Mouse (Mus musculus) embryonic facial prominence, embryonic 10.5 days (tissue): ENCODE data around the gene Pou3f3. TPM values are rescaled to one million over a fixed set of nuclear protein-coding genes. Genes with fewer than 3 reads are reported as not detected.

ENCODE experiments used
- DNase-seq: peaks from one replicate; pipeline ENCODE4 v3.0.0-alpha.2; 2017; ENCODE audit warnings: low spot score
- H3K27ac ChIP-seq: fragments of 300-500 bp; sonication (generic); replicated peaks from 2 replicates; pipeline ENCODE4 v1.5.1; 2016; ENCODE audit warnings: mild to moderate bottlenecking
- H3K27me3 ChIP-seq: fragments of 300-500 bp; sonication (generic); replicated peaks from 2 replicates; pipeline ENCODE4 v1.6.1; 2016; ENCODE audit warnings: low read depth, mild to moderate bottlenecking; ENCODE audit not compliant: poor library complexity, severe bottlenecking
- H3K36me3 ChIP-seq: fragments of 300-500 bp; sonication (generic); replicated peaks from 2 replicates; pipeline ENCODE4 v1.6.1; 2016; ENCODE audit warnings: mild to moderate bottlenecking, moderate library complexity
- H3K4me1 ChIP-seq: fragments of 300-500 bp; sonication (generic); 2 replicates; pipeline ENCODE4 v1.6.1; 2016
- H3K4me3 ChIP-seq: fragments of 300-500 bp; sonication (generic); 2 replicates; pipeline ENCODE4 v1.5.1; 2016; ENCODE audit warnings: mild to moderate bottlenecking, moderate library complexity
- H3K9me3 ChIP-seq: fragments of 300-500 bp; sonication (generic); 2 replicates; pipeline ENCODE4 v1.6.1; 2016; ENCODE audit warnings: mild to moderate bottlenecking
- WGBS: fragments of 180-500 bp; shearing (Covaris S2); methylation state at CpG from one replicate; pipeline ENCODE4 v1.1.7; 2016; 5-methylcytosine and 5-hydroxymethylcytosine counted together
- polyA plus RNA-seq: library from polyadenylated mRNA; unstranded; fragments of >200 nt; fragmentation: Nextera tagmentation; extraction: Ambion mirVana; gene quantifications from 2 replicates; pipeline ENCODE4 v1.2.1, GENCODE M21; 2016

Pou3f3 gene
- polyA plus RNA-seq, 1 experiment from 2014 or later: 7.5 TPM

DNA sequence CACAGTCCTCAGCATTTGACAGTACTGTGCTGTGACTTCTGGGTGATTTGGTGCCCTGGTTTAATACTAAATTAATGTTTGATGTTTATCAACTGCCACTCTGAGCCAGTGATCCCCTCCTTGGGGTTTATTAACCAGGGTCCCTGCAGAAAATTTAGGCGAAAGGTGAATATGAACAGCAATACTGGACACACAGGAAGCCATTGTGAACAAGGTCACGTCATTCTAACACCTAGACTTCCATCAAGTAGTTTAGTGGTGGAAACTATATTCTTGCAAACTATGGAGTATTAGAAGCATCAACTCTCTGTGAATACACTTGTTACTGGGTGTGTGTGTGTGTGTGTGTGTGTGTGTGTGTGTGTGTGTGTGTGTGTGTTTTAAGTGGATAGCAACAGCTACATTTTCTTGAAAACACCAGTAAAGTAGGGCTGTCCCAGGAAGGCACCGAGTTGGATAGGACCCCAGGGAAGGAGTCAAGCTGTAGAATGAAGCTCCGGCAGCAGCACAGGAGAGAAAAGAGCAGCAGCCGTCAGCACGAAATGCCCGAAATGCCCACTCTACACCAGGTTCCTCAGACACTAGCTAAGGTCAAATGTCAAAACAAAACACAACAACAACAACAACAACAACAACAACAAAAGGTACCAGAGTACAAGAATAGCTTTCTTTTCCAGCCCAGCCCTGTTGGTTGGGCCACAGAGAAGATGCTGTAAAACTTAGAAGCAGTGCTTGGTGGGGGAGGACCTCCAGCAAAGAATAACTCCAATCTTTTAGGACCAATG is 7.6 kb upstream of the Pou3f3 start:
- peaks cover 100% of the 10 kb centered on the region for H3K27me3 ChIP-seq
- no peaks in the 10 kb centered on the region for H3K9me3 ChIP-seq
- peak overlapping the region; percentile 74 for H3K4me3 ChIP-seq
- peaks cover 41% of the 10 kb centered on the region for H3K4me1 ChIP-seq
- WGBS: 5% methylated on average over 7 of the region's 7 CpGs
- peak overlapping the region; percentile 85 for H3K27ac ChIP-seq
- H3K36me3 ChIP-seq: no peaks in the 10 kb centered on the region
- peak; percentile 15 for DNase-seq

DNA sequence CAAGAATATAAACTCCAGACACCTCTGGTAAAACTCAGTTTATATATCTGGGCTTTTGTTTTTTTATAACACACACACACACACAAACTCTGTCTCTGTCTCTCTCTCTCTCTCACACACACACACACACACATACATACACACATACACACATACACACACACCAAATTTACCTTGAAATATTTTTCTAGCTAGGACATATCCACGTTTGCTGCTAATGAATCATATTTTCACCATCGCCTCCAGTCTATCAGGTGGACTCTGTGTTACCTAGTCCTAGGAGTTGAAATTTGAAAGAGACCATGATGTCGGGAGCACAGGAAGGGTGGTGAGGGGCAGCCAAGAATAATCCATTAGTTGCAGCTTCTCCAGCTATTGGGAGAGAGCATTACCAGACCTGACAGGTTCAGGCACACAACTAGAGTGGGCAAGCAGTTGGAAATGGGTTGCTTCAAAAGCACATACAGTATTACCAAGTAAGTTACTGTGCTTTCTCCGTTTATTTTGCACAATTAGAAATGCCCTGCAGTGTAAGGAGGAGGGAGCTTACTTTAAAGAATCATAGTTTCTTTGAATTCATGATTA is 6.9 kb upstream of the Pou3f3 start:
- Histone ChIP-seq H3K4me3 (peak overlapping the region; percentile 74), H3K36me3 (no peaks in the 10 kb centered on the region), H3K9me3 (no peaks in the 10 kb centered on the region), H3K27ac (0 out of 2 replicates have a peak overlapping the region, but pooled peaks have one; percentile 4), H3K4me1 (peaks cover 45% of the 10 kb centered on the region), H3K27me3 (peaks cover 100% of the 10 kb centered on the region)
- no peak for DNase-seq
- WGBS: 4% methylated on average over 4 of the region's 4 CpGs

GRCm38 (mm10) chr1:42690024-42690575 is 5.5 kb upstream of the Pou3f3 start:
- no peak for DNase-seq
- Histone ChIP-seq H3K36me3 (no peaks in the 10 kb centered on the region), H3K4me1 (peaks cover 47% of the 10 kb centered on the region), H3K27ac (peak overlapping the region; percentile 72; the same call in 1 of the 2 replicates), H3K27me3 (peaks cover 100% of the 10 kb centered on the region), H3K9me3 (no peaks in the 10 kb centered on the region), H3K4me3 (peak overlapping the region; percentile 74)
- 3% methylated on average over 4 of the region's 4 CpGs for WGBS

DNA sequence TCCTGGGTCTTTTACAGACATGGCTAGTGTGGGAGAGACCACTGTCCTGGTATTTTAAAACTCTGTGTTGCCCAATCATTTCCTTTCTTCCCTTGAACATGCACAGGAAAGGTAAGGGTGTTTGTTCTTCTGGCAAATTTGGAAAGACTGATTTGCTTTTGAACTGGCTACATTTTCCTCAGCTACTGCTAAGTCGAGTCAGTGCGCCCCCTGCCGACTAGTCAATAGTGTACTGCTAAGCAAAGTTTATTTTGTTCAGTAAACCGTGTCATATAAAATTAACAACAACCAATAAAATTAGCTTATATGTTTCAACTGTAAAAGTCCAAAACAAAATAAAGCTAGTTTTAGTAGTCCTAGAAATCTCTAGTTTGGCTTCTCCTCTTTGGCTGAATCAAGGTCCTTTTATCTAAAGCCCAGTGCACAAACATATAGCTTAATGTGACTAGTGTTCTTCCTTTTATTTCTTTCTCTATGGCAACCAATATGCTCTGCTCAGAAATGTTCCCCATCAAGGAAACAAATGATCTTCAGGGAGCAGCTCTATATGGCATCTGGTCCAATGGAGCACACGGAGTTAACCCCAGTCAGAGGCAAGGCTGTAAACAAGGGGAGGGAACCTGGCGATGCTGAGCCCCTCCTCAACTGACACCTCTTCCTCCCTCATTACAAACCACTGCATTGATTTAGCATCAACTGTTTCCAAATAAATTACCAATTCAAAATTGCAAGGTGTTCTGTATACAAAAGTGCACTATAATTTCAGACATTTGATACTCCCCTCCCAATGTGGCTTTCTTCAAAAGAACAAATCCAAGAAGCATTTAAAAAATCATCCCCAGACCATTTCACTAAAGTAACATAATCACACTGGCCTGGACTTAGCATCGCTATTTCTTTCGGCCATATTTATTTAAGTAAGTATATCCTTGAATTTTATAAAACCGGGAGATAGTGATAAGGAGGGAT is 4.1 kb upstream of the Pou3f3 start:
- Histone ChIP-seq H3K9me3 (no peaks in the 10 kb centered on the region), H3K27me3 (peaks cover 100% of the 10 kb centered on the region), H3K36me3 (no peaks in the 10 kb centered on the region), H3K27ac (peak overlapping the region; percentile 77), H3K4me1 (peaks cover 36% of the 10 kb centered on the region), H3K4me3 (peak overlapping the region; percentile 74)
- DNase-seq: peak; percentile 80
- WGBS: 2% methylated on average over 9 of the region's 9 CpGs

DNA sequence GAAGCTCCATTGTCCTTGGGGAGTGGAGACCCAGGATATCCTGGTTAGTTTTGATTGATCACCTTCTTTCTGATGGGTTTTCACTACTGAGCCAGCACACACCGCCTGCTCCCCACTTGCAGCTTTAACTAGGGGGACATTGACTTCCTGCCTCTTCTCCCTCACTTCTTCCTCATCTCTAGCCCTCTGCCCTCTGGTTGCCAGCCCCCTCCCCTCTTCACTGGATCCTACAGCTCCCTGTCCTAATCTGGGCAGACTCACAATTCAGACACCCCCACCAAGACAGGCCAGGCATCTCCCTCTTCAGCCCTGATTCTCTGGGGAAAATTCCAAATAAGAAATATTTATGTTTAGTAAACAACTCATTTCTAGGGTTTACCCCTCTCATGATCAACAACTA is 3.3 kb upstream of the Pou3f3 start:
- 3% methylated on average over 1 of the region's 1 CpGs for WGBS
- Histone ChIP-seq H3K36me3 (no peaks in the 10 kb centered on the region), H3K4me3 (peak overlapping the region; percentile 74), H3K27ac (peak overlapping the region; percentile 77), H3K27me3 (peaks cover 97% of the 10 kb centered on the region), H3K4me1 (peaks cover 33% of the 10 kb centered on the region), H3K9me3 (no peaks in the 10 kb centered on the region)
- peak; percentile 18 for DNase-seq

GRCm38 (mm10) chr1:42693101-42693715 is 2.4 kb upstream of the Pou3f3 start:
- peaks cover 37% of the 10 kb centered on the region for H3K4me1 ChIP-seq

DNA sequence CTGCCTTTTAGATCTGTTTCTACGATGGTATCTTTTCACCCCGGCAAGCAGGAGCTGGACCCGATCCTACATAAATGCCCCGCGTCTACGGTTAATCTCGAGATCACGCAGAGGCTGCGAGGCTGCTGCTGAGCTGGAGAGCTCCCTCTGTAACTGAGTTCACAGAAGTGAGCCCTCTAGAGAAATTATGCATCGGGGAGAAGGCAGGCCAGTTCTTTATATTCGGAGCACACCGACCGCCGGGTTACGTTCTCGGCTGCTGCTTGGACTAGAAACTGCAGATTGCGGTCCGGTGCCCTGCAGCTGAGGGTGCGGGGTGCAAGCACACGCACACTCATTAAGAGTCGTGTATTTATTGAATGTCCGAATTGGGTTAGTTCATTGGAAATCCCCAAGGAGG is 1.7 kb upstream of the Pou3f3 start:
- peak; percentile 68 for DNase-seq
- Histone ChIP-seq H3K27me3 (peaks cover 97% of the 10 kb centered on the region), H3K27ac (peak overlapping the region; percentile 93)

More at GRCm38 (mm10) chr1:42693101-42693715, 2.4 kb upstream of the Pou3f3 start:
- peak; percentile 39 for DNase-seq
- peak overlapping the region; percentile 74 for H3K4me3 ChIP-seq
- H3K9me3 ChIP-seq: no peaks in the 10 kb centered on the region
- peaks cover 97% of the 10 kb centered on the region for H3K27me3 ChIP-seq
- H3K27ac ChIP-seq: peak overlapping the region; percentile 93
- 0% methylated on average over 21 of the region's 21 CpGs for WGBS
- peaks cover 9% of the 10 kb centered on the region for H3K36me3 ChIP-seq

GRCm38 (mm10) chr1:42694290-42694664 is 1.3 kb upstream of the Pou3f3 start:
- H3K27me3 ChIP-seq: peaks cover 97% of the 10 kb centered on the region
- under 1% methylated on average over 25 of the region's 26 CpGs for WGBS

More for the DNA sequence above, 1.7 kb upstream of the Pou3f3 start:
- peak overlapping the region; percentile 74 for H3K4me3 ChIP-seq
- WGBS: under 1% methylated on average over 22 of the region's 22 CpGs
- no peaks in the 10 kb centered on the region for H3K9me3 ChIP-seq
- H3K36me3 ChIP-seq: peaks cover 16% of the 10 kb centered on the region
- H3K4me1 ChIP-seq: peaks cover 40% of the 10 kb centered on the region

DNA sequence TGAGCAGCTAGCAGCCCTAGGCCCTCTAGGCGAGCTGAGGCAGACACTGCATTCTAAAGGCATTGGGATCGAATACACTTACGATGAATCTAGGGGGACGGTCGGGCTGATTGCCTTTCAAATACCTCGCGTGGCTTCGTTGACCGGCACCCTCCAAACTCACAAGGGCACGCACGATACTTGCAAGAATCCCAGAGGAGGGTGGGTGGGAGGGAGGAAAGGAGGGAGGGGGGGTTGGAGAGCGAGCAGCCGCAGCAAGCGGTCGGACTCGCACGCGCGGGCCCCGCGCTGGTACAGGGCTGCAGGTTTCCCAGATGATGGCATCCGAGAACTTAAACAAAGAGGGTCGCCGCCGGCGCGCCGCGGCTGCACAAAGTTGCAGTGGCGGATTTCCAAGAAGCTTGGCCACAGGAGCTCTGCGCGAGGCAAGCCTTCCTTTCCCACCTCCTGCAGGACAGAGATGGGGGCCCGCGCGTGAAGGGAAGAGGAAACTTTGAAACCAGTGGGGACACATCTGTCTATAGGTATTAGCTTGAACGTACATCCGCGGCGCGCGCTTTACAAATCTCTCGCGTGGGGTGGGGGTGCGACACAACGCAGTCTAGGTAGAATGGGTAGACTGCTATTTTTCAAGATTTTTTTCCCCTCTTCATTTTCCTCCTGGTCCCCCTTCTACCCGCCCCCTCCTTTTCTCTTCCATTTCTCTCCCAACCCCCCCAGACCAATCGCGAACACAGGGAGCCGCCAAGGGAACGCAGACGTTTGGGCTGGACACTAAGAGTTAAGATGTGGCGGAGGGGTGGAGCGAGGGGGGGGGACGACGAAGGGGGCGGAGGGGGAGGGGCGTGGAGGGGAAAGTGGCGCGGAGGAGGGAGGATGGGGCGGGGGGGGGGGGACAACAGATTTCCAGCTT is 647 bp upstream of the Pou3f3 start:
- H3K4me1 ChIP-seq: peaks cover 40% of the 10 kb centered on the region
- peaks cover 97% of the 10 kb centered on the region for H3K27me3 ChIP-seq
- peak; percentile 79 for DNase-seq
- peaks cover 22% of the 10 kb centered on the region for H3K36me3 ChIP-seq
- H3K27ac ChIP-seq: peak overlapping the region; percentile 93
- H3K9me3 ChIP-seq: no peaks in the 10 kb centered on the region
- H3K4me3 ChIP-seq: peak overlapping the region; percentile 74
- WGBS: under 1% methylated on average over 55 of the region's 60 CpGs

More at GRCm38 (mm10) chr1:42694290-42694664, 1.3 kb upstream of the Pou3f3 start:
- H3K36me3 ChIP-seq: peaks cover 20% of the 10 kb centered on the region
- DNase-seq: peak; percentile 75
- no peaks in the 10 kb centered on the region for H3K9me3 ChIP-seq
- peak overlapping the region; percentile 93 for H3K27ac ChIP-seq
- H3K4me1 ChIP-seq: peaks cover 40% of the 10 kb centered on the region
- peak overlapping the region; percentile 74 for H3K4me3 ChIP-seq

DNA sequence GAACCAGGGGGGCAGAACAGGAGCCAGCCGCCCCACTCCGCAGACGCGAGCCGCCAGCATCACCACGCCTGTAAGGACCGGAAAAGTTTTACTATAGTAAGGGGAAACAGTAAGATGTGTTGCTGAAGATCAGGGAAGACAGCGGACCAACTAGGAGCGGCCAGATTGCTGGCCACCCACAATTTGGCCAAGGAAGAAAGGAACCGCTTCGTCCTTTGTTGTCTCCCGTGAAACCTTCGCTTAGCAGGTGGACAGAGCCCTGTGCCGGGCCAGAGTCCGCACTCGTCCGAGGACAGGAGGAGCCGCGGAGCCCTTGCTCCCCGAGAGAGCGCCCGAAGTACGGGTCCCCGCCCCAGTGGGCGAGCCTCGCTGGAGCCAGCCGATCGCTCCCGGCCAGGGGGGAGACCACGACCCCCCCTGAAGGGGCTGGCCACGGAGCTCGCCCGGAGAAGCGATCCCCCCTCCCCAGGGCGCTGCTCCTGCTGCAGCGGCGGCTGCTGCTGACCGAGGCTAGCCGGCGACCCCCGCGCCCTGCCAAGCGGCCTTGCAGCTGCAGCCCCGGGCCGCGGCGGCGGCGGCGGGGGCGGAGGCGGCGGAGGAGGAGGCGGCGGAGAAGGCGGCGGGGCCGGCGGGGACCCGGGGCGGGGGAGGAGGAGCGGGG is 933 bp downstream of the Pou3f3 start:
- under 1% methylated on average over 51 of the region's 62 CpGs for WGBS
- peak; percentile 73 for DNase-seq
- Histone ChIP-seq H3K9me3 (no peaks in the 10 kb centered on the region), H3K36me3 (peaks cover 22% of the 10 kb centered on the region), H3K4me3 (peak overlapping the region; percentile 74), H3K27ac (peak overlapping the region; percentile 91), H3K27me3 (peaks cover 97% of the 10 kb centered on the region), H3K4me1 (peaks cover 40% of the 10 kb centered on the region)
